Mouse (Mus musculus): ENCODE results near the gene Gadd45gip1. TPM values are rescaled to one million over a fixed set of nuclear protein-coding genes. Genes with fewer than 3 reads are reported as not detected.
A peak's percentile ranks its signal among the peaks of the same experiment; 100 is the strongest.

Gene Gadd45gip1
- total RNA-seq, 2 experiments from 2014 or later: 23.9 to 25.8 TPM

- peak in 1 of 2 experiments; percentile 20 for DNase-seq (ENCODE audit: extremely low spot score in 1 of 2, low spot score in 2 of 2)
- Histone ChIP-seq H3K27ac (peak overlapping the region; percentile 99), H3K4me3 (peak overlapping the region; percentile 100)
- peak; percentile 56 for TF ChIP-seq CTCF (IDR thresholded peaks at IDR 0.05)
- intact Hi-C loops (cut with DNase I): no loop called here
These were observed 14.2 kb downstream of the Gadd45gip1 start for GRCm38 (mm10) chr8:84845355-84846093.

DNA sequence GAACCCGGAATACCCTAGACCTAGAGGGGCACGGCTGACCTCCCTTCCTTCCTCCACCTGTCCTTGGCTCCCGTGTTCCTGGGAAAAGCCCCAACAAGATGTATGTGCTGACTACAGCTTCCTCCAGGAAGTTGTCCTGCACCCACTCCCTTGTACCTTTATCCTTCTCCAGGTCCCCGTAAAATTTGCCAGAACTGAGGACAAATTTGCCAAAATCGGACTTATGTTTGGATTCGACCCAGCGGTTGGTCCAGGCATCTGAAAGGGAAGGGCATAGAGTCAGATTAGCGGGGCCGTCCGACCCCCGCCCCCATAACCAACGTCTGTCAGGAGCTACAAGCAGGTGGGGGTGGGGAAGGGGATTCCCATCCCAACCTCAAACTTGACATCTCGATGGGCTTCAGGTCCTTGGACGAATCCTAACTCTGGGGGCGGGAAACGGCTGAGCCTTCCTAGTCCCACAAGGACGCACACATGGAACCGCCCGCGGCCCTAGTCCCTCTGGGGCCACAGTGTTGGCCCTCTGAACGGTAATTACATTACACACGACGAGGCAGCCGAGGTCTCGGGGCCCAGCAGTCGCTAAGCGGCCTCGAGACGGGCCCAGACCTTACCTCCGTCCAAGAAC, 14.9 kb downstream of the Gadd45gip1 start:
- intact Hi-C loops (cut with DNase I): no loop called here
- Histone ChIP-seq H3K4me3 (peak overlapping the region; percentile 100), H3K27ac (peak overlapping the region; percentile 99)
- TF ChIP-seq CTCF (IDR thresholded peaks at IDR 0.05): no peak
- no peak for DNase-seq (ENCODE audit: extremely low spot score in 1 of 2, low spot score in 2 of 2)

- TF ChIP-seq CTCF (IDR thresholded peaks at IDR 0.05): peak; percentile 18
- peak; percentile 99 for DNase-seq (ENCODE audit: extremely low spot score in 1 of 2, low spot score in 2 of 2)
- intact Hi-C loops (cut with DNase I): no loop called here
- peak within 1 kb of the TSS; percentile 100 for H3K4me3 ChIP-seq
- peak within 1 kb of the TSS; percentile 99 for H3K27ac ChIP-seq
These were observed 15.6 kb downstream of the Gadd45gip1 start, which contains the start of gene Calr for GRCm38 (mm10) chr8:84846722-84847572. Gene Calr, minus strand, starts transcription at chr8:84846934.

DNA sequence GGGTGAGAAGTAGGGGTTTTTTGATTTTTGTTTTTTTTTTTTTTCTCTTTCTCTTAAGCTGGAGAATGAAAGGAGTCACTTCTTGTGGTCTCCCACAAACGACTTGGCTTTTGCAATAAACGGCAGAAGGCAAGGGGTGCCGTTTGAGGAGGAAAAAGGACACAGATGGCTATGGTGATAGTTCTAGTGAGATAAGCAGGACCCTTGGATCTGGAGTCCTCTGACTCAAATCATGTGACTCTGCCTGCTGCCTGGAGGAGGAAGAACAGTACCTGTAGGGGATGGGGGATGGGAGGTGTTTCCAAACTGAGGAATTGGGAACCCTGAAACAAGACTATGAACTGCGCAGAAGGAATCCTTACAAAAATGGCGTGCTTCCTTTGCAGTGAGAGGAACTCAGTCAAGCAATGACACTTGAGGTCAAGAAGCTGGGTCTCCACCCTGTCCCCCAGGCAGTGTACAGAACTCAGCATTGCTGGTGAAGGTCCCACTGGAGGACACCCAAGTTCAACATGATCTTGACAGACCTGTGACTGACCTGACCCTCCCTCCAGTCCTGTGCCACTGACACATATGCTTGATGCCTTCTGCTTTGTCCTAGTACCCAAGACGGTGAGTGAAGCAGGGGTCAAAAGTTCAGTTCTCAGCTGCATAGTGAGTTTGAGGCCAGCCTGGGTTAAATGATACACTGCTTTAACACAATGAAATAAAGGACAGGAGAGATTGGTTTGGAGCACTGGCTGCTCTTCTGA, 16.5 kb downstream of the Gadd45gip1 start:
- H3K4me3 ChIP-seq: peak overlapping the region; percentile 51
- no peak for TF ChIP-seq CTCF (IDR thresholded peaks at IDR 0.05)
- H3K27ac ChIP-seq: peak overlapping the region; percentile 71; the same call in 1 of the 2 replicates
- DNase-seq (ENCODE audit: extremely low spot score in 1 of 2, low spot score in 2 of 2): no peak
- intact Hi-C loops (cut with DNase I): no loop called here

DNA sequence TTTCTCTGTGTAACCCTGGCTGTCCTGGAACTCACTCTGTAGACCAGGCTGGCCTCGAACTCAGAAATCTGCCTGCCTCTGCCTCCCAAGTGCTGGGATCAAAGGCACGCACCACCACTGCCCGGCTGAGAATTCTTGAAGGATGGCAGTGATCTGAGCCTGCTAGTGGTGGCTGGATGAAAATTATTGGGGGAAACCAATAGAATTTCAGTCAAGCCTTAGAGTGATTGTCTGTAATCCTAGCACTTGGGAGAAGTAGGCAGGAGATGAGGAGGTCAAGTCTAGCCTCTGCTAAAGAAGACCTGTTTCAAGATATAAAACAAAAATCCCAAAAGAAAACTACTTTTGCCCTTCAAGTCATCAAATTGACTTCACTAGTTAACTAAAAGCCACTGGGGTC, 25.1 kb downstream of the Gadd45gip1 start:
- intact Hi-C loops (cut with DNase I): loop anchor here (5.0 kb wide), 1 partner anchor 36 kb away; the partner anchor contains the start of gene Gcdh
- DNase-seq (ENCODE audit: extremely low spot score in 1 of 2, low spot score in 2 of 2): no peak
- 0 out of 2 replicates have a peak overlapping the region, but pooled peaks have one; percentile 92 for H3K27ac ChIP-seq
- no peak overlapping the region for H3K4me3 ChIP-seq
- TF ChIP-seq CTCF (IDR thresholded peaks at IDR 0.05): no peak

GRCm38 (mm10) chr8:84856864-84857441, 25.6 kb downstream of the Gadd45gip1 start, which contains the start of gene Farsa:
Gene Farsa, plus strand, starts transcription at chr8:84856989.
- intact Hi-C loops (cut with DNase I): loop anchor here (5.0 kb wide), 1 partner anchor 35 kb away; the partner anchor contains the start of gene Gcdh
- DNase-seq (ENCODE audit: extremely low spot score in 1 of 2, low spot score in 2 of 2): peak; percentile 90 to 92
- peak within 1 kb of the TSS; percentile 92 for H3K27ac ChIP-seq
- H3K4me3 ChIP-seq: peak within 1 kb of the TSS; percentile 92
- no peak for TF ChIP-seq CTCF (IDR thresholded peaks at IDR 0.05)

GRCm38 (mm10) chr8:84871376-84872308, 40.3 kb downstream of the Gadd45gip1 start, which contains the start of gene Syce2:
Gene Syce2, plus strand, starts transcription at chr8:84872111.
- TF ChIP-seq CTCF (IDR thresholded peaks at IDR 0.05): peak; percentile 31
- DNase-seq (ENCODE audit: extremely low spot score in 1 of 2, low spot score in 2 of 2): peak; percentile 53 to 57
- peak within 1 kb of the TSS; percentile 46 for H3K4me3 ChIP-seq
- intact Hi-C loops (cut with DNase I): no loop called here
- no peak within 1 kb of the TSS for H3K27ac ChIP-seq

GRCm38 (mm10) chr8:84872309-84872965, 41.1 kb downstream of the Gadd45gip1 start:
- Histone ChIP-seq H3K4me3 (peak overlapping the region; percentile 46), H3K27ac (no peak overlapping the region)
- intact Hi-C loops (cut with DNase I): no loop called here
- DNase-seq (ENCODE audit: extremely low spot score in 1 of 2, low spot score in 2 of 2): no peak
- TF ChIP-seq CTCF (IDR thresholded peaks at IDR 0.05): no peak

DNA sequence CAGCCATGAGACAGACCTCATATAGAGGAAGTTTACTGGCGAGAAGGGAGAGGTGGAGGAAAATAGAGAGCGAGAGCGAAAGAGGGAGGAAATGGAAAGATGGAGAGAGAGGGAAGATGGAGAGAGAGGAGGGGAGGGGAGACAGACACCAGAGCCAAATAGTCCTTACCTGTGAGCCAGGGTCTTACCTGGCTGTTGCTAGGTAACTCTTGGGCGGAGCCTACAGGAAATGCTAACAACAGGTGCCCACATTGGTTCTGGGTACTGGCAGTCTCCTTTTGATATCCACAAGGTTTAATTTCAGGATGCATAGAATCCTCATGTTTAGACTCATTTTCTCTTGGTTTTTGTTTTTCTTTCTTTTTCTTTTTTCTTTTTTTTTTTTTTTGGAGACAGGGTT, 41.7 kb downstream of the Gadd45gip1 start:
- intact Hi-C loops (cut with DNase I): no loop called here
- Histone ChIP-seq H3K4me3 (no peak overlapping the region), H3K27ac (no peak overlapping the region)
- no peak for DNase-seq (ENCODE audit: extremely low spot score in 1 of 2, low spot score in 2 of 2)
- no peak for TF ChIP-seq CTCF (IDR thresholded peaks at IDR 0.05)
